Mouse (Mus musculus) liver, adult 2 months (tissue): ENCODE data around the gene Cyp3a59. TPM values are rescaled to one million over a fixed set of nuclear protein-coding genes. Genes with fewer than 3 reads are reported as not detected.
A peak's percentile ranks its signal among the peaks of the same experiment; 100 is the strongest.
"Not testable (repeated sequence)": the region's sequence is repeated elsewhere in the genome, so short reads cannot be mapped to it uniquely, and the experiment has no call there.

Source experiments
- DNase-seq: peaks from one replicate; pipeline ENCODE4 v3.0.0-alpha.2; 2011; ENCODE audit warnings: low read depth, low spot score; ENCODE audit errors: extremely low read depth
- H3K27ac ChIP-seq: fragments of 200-500 bp; replicated peaks from 2 replicates; pipeline ENCODE4 v1.5.1; 2012; ENCODE audit warnings: low read depth, mild to moderate bottlenecking, control low read depth, inconsistent platforms, low read length; ENCODE audit not compliant: insufficient read depth
- H3K27me3 ChIP-seq: fragments of 200-500 bp; 2 replicates; pipeline ENCODE4 v1.6.1; 2012; ENCODE audit warnings: mild to moderate bottlenecking, moderate library complexity, low read length, inconsistent platforms; ENCODE audit not compliant: control insufficient read depth, insufficient read depth
- H3K36me3 ChIP-seq: fragments of 200-500 bp; 2 replicates; pipeline ENCODE4 v1.6.1; 2012; ENCODE audit warnings: low read length, inconsistent platforms; ENCODE audit not compliant: control insufficient read depth, insufficient read depth
- H3K4me1 ChIP-seq: fragments of 200-500 bp; 2 replicates; pipeline ENCODE4 v1.6.1; 2011; ENCODE audit warnings: low read length; ENCODE audit not compliant: control insufficient read depth, insufficient read depth
- H3K4me3 ChIP-seq: fragments of 200-500 bp; 2 replicates; pipeline ENCODE4 v1.5.1; 2011; ENCODE audit warnings: low read depth, mild to moderate bottlenecking, control low read depth, low read length, moderate library complexity; ENCODE audit not compliant: insufficient read depth
- H3K79me2 ChIP-seq: fragments of 200-500 bp; 2 replicates; pipeline ENCODE4 v1.6.1; 2012; ENCODE audit warnings: inconsistent platforms, mild to moderate bottlenecking, low read length, moderate library complexity; ENCODE audit not compliant: control insufficient read depth, insufficient read depth
- H3K9ac ChIP-seq: fragments of 200-500 bp; 2 replicates; pipeline ENCODE4 v1.6.1; 2012; ENCODE audit warnings: low read depth, mild to moderate bottlenecking, control low read depth, inconsistent platforms, low read length
- CTCF ChIP-seq: fragments of 200-500 bp; IDR thresholded peaks from 2 replicates; pipeline ENCODE4 v1.5.1; 2011; ENCODE audit warnings: low read depth, low read length, control low read depth
- POLR2A ChIP-seq: fragments of 200-500 bp; IDR thresholded peaks from 2 replicates; pipeline ENCODE4 v1.6.1; 2011; ENCODE audit warnings: low read length, control low read depth; ENCODE audit not compliant: insufficient read depth; ENCODE audit errors: extremely low read depth
- WGBS: fragments of 180-500 bp; shearing (Covaris S2); methylation state at CpG from one replicate; pipeline ENCODE4 v1.1.7; 2018; 5-methylcytosine and 5-hydroxymethylcytosine counted together
- polyA plus RNA-seq: library from polyadenylated mRNA; depleted of rRNA; stranded (reverse); fragments of >200 nt; gene quantifications from 2 replicates; pipeline ENCODE4 v1.2.3, GENCODE M21; 2012; rRNA removed
- total RNA-seq: library from RNA; depleted of rRNA; stranded (reverse); fragments of >200 nt; gene quantifications from 2 replicates; pipeline ENCODE4 v1.2.3, GENCODE M21; 2014; rRNA removed

Cyp3a59 gene
- total RNA-seq (62.1 and 121 TPM in 2 replicates), polyA plus RNA-seq (15.6 and 19.1 TPM in 2 replicates)

DNA sequence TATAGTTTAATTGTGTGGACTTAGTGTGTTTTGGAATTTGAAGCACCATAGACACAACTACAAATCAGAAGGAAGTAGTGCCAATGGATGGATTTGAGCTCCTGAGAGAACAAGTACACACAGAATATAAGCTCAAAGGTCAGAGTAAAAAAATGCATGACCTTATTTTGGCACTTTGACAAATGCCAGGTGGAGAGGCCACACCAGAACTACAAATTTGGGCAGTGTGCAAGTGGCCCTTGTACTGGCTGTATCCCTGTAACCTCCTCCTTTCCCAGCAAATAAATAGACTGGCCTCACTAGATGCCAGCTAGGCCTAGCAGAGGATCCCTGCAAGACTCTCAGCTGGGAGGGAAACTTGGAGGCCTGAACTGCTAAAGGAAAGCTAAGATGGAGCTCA is at the start of gene Cyp3a59:
Cyp3a59 (plus strand) TSS at position 313 of the 400 bp plus-strand sequence.
- not testable (repeated sequence) for H3K36me3 ChIP-seq, H3K4me1 ChIP-seq, H3K27ac ChIP-seq, H3K79me2 ChIP-seq, H3K9ac ChIP-seq, H3K4me3 ChIP-seq, H3K27me3 ChIP-seq
- peak; percentile 99 for DNase-seq

DNA sequence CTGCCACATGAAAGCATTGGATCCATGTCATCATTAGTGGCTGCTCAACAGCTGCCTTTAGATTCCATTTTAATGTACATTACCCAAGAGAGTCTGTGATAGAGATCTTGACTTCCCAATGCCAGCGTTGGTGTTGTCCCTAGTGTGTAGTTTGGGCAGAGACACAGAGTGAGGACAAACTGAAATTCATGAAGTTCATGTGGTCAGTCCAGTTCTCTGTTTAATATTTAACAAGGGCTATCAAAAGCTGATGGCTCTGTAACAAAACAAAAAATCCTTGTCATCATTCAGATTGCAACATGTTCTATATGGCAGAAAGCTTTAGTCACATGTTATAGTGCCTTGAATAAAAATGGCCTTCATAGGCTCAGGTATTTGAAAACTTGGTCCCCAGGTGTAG is 9.0 kb upstream of the Cyp3a59 start:
- peak; percentile 97 for DNase-seq
- no peaks in the 10 kb centered on the region for H3K27me3 ChIP-seq
- H3K9ac ChIP-seq: no peak overlapping the region
- H3K27ac ChIP-seq: no peak overlapping the region
- peaks cover 7% of the 10 kb centered on the region for H3K4me1 ChIP-seq
- H3K36me3 ChIP-seq: no peaks in the 10 kb centered on the region
- no peak for TF ChIP-seq CTCF
- TF ChIP-seq POLR2A: no peak
- WGBS: 12% methylated on average over 1 of the region's 1 CpGs
- H3K4me3 ChIP-seq: 0 out of 2 replicates have a peak overlapping the region, but pooled peaks have one; percentile 5
- H3K79me2 ChIP-seq: no peaks in the 10 kb centered on the region

DNA sequence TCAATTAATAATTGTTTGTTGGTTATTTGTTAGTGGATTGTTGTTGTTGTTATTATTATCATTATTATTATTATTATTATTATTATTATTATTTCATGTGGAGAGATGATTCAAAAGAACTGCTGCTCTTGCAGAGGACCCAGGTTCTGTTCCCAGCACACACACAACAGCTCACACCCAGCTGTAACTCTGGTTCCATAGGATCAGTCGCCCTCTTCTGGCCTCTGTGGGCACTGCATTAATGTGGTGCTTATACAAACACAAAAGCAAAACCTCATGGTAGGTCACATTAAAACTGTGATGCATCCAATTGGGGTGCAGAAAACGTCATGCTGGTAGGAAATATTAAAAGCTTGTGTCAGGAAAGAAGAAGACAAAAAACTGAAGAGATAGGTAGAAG is 68.8 kb downstream of the Cyp3a59 start:
- 50% methylated on average over 2 of the region's 2 CpGs for WGBS
- no peak overlapping the region for H3K9ac ChIP-seq
- H3K27ac ChIP-seq: no peak overlapping the region
- no peak for DNase-seq
- H3K27me3 ChIP-seq: no peaks in the 10 kb centered on the region
- H3K79me2 ChIP-seq: no peaks in the 10 kb centered on the region
- no peak for TF ChIP-seq CTCF
- no peak for TF ChIP-seq POLR2A
- no peak overlapping the region for H3K4me3 ChIP-seq
- no peaks in the 10 kb centered on the region for H3K4me1 ChIP-seq
- H3K36me3 ChIP-seq: no peaks in the 10 kb centered on the region

DNA sequence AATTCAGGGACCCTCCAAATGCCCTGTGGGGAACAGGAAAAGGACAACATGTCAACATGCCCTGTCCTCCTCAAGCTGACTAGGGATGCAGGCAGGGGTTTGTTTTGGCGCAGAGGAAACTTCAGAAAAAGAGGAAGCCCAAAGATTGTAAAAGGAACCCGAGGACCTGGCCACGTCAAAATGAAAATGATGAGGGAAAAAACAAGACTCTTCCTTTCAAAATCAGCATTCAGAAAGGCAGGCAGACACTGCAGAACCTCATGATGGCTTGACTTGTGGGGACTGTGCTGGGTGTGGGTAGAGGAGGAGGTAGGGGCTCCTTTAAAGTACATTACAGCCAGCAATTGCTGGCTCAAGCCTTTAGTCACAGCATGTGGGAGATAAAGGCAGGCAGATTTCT is 71.4 kb downstream of the Cyp3a59 start:
- no peak for DNase-seq
- Histone ChIP-seq H3K27me3 (no peaks in the 10 kb centered on the region), H3K36me3 (no peaks in the 10 kb centered on the region), H3K79me2 (no peaks in the 10 kb centered on the region), H3K4me3 (no peak overlapping the region), H3K4me1 (no peaks in the 10 kb centered on the region), H3K9ac (no peak overlapping the region), H3K27ac (no peak overlapping the region)
- TF ChIP-seq CTCF: no peak
- no peak for TF ChIP-seq POLR2A
- 74% methylated on average over 3 of the region's 3 CpGs for WGBS

DNA sequence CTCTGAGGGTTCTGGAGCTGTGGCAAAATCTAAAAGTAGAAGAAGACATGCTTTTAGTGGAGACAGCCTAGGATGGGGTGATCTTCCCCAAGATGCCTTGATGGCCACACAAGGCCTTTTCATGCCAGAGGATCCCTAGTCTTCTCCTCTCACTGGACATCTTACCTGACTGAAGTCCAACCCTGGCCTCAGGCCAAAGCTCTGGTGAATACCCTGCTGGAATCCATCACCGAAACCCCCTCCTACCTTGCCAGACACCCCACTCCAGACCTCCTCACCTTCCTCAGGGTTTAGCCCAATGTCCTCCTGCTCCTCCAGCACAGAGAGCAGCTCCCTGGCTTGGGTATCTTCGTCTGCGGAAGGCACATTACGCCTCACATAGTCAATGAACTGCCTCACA is 79.3 kb downstream of the Cyp3a59 start:
- not testable (repeated sequence) for H3K79me2 ChIP-seq, H3K4me3 ChIP-seq, H3K27me3 ChIP-seq, H3K27ac ChIP-seq, H3K9ac ChIP-seq, DNase-seq, H3K4me1 ChIP-seq, H3K36me3 ChIP-seq
- 88% methylated on average over 4 of the region's 4 CpGs for WGBS

DNA sequence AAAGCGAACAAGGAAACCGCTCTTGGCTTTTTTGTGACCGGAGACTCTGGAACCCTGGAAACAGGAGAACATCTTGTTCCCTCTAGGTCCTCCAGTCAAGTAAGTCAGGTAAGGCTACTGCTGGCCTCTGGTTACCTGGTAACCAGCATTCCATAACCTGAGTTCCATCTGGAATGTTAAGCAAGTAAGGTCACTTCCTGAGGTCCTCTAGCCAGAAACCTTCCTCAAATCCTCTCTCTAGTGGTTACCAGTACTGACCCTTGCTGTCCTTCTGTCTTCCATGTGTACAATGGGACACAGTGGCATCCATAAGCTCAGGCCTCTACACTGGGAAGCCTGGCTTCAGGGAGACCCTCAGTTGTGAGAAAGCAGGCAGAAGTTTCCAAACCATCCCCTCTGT is 81.4 kb downstream of the Cyp3a59 start, which contains the start of gene Gm5565:
Gm5565 (minus strand) TSS at position 101 of the 400 bp plus-strand sequence.
- not testable (repeated sequence) for H3K27ac ChIP-seq, H3K4me3 ChIP-seq, H3K4me1 ChIP-seq, DNase-seq, H3K9ac ChIP-seq, H3K27me3 ChIP-seq, H3K36me3 ChIP-seq, H3K79me2 ChIP-seq
- 96% methylated on average over 3 of the region's 3 CpGs for WGBS

Other genes with a start within 250 kb of the Cyp3a59 start
- gene Cyp3a11, start 199.3 kb upstream of the Cyp3a59 start, total RNA-seq: 6,008 and 10,741 TPM in 2 replicates
- gene Cyp3a11, start 199.3 kb upstream of the Cyp3a59 start, polyA plus RNA-seq: 589 and 877 TPM in 2 replicates
- 870 and 1,067 TPM in 2 replicates for gene Cyp3a25, start 69.6 kb upstream of the Cyp3a59 start, total RNA-seq
- 112 and 118 TPM in 2 replicates for gene Cyp3a25, start 69.6 kb upstream of the Cyp3a59 start, polyA plus RNA-seq
- gene Gm5565, start 81.3 kb downstream of the Cyp3a59 start, total RNA-seq: not detected in 2 replicates
- not detected in 2 replicates for gene Gm5565, start 81.3 kb downstream of the Cyp3a59 start, polyA plus RNA-seq
- not detected in 2 replicates for gene Gm6309, start 91.5 kb downstream of the Cyp3a59 start, total RNA-seq
- not detected in 2 replicates for gene Gm6309, start 91.5 kb downstream of the Cyp3a59 start, polyA plus RNA-seq
- 0.28 TPM in 1 of 2 replicates, not detected in the other for gene 1700001J03Rik, start 106.0 kb downstream of the Cyp3a59 start, total RNA-seq
- not detected in 2 replicates for gene 1700001J03Rik, start 106.0 kb downstream of the Cyp3a59 start, polyA plus RNA-seq
- gene Rnf6, start 142.3 kb downstream of the Cyp3a59 start, total RNA-seq: 28.4 and 29.4 TPM in 2 replicates
- 12.5 and 14.0 TPM in 2 replicates for gene Rnf6, start 142.3 kb downstream of the Cyp3a59 start, polyA plus RNA-seq
- 27.8 and 32.5 TPM in 2 replicates for gene Cdk8, start 152.0 kb downstream of the Cyp3a59 start, total RNA-seq
- 19.3 and 25.2 TPM in 2 replicates for gene Cdk8, start 152.0 kb downstream of the Cyp3a59 start, polyA plus RNA-seq